Mouse (Mus musculus) lung, postnatal 0 days (tissue): ENCODE measurements around the gene Cdk4. TPM values are rescaled to one million over a fixed set of nuclear protein-coding genes. Genes with fewer than 3 reads are reported as not detected.

Experiments
- ATAC-seq: fragments of 200-750 bp; cut with Nextera tagmentation; 2 replicates; pipeline ENCODE4 v1.8.0; 2017; ENCODE audit warnings: moderate library complexity
- DNase-seq: peaks from one replicate; pipeline ENCODE4 v3.0.0-alpha.2; 2016; ENCODE audit warnings: low spot score
- H3K27ac ChIP-seq: fragments of 300-500 bp; sonication (generic); 2 replicates; pipeline ENCODE4 v1.5.1; 2014; ENCODE audit warnings: antibody characterized with exemption, mild to moderate bottlenecking, low read length, mixed read lengths
- H3K27me3 ChIP-seq: fragments of 300-500 bp; sonication (generic); replicated peaks from 2 replicates; pipeline ENCODE4 v1.6.1; 2014; ENCODE audit warnings: low read length, mixed read lengths; ENCODE audit not compliant: insufficient read depth
- H3K36me3 ChIP-seq: fragments of 300-500 bp; sonication (generic); 2 replicates; pipeline ENCODE4 v1.6.1; 2014; ENCODE audit warnings: low read length, mixed read lengths; ENCODE audit not compliant: insufficient read depth
- H3K4me1 ChIP-seq: fragments of 300-500 bp; sonication (generic); 2 replicates; pipeline ENCODE4 v1.6.1; 2014; ENCODE audit warnings: antibody characterized with exemption, low read depth, low read length, mixed read lengths; ENCODE audit not compliant: insufficient read depth
- H3K4me2 ChIP-seq: fragments of 300-500 bp; sonication (generic); replicated peaks from 2 replicates; pipeline ENCODE4 v1.6.1; 2014; ENCODE audit warnings: low read depth, mild to moderate bottlenecking, low read length, moderate library complexity, mixed read lengths
- H3K4me3 ChIP-seq: fragments of 300-500 bp; sonication (generic); 2 replicates; pipeline ENCODE4 v1.5.1; 2014; ENCODE audit warnings: low read depth, low read length
- H3K9ac ChIP-seq: fragments of 300-500 bp; sonication (generic); replicated peaks from 2 replicates; pipeline ENCODE4 v1.6.1; 2014; ENCODE audit warnings: low read depth, mild to moderate bottlenecking
- H3K9me3 ChIP-seq: fragments of 300-500 bp; sonication (generic); 2 replicates; pipeline ENCODE4 v1.6.1; 2016; ENCODE audit warnings: low read length, mixed read lengths
- CTCF ChIP-seq: IDR thresholded peaks from 2 replicates; pipeline ENCODE4 v1.5.1; 2016; ENCODE audit warnings: antibody characterized with exemption, mild to moderate bottlenecking
- EP300 ChIP-seq: IDR thresholded peaks from 2 replicates; pipeline ENCODE4 v1.6.1; 2016; ENCODE audit warnings: antibody characterized with exemption, mild to moderate bottlenecking, control low read depth
- WGBS: fragments of 180-500 bp; shearing (Covaris S2); extraction: QIAGEN DNeasy Blood & Tissue Kit; methylation state at CpG from one replicate; pipeline ENCODE4 v1.1.7; 2014; 5-methylcytosine and 5-hydroxymethylcytosine counted together
- polyA plus RNA-seq: library from polyadenylated mRNA; unstranded; fragments of >200 nt; fragmentation: Nextera tagmentation; extraction: Ambion mirVana; gene quantifications from 2 replicates; pipeline ENCODE4 v1.2.1, GENCODE M21; 2015

The Cdk4 gene
- polyA plus RNA-seq, 1 experiment from 2014 or later, result 362 TPM

DNA sequence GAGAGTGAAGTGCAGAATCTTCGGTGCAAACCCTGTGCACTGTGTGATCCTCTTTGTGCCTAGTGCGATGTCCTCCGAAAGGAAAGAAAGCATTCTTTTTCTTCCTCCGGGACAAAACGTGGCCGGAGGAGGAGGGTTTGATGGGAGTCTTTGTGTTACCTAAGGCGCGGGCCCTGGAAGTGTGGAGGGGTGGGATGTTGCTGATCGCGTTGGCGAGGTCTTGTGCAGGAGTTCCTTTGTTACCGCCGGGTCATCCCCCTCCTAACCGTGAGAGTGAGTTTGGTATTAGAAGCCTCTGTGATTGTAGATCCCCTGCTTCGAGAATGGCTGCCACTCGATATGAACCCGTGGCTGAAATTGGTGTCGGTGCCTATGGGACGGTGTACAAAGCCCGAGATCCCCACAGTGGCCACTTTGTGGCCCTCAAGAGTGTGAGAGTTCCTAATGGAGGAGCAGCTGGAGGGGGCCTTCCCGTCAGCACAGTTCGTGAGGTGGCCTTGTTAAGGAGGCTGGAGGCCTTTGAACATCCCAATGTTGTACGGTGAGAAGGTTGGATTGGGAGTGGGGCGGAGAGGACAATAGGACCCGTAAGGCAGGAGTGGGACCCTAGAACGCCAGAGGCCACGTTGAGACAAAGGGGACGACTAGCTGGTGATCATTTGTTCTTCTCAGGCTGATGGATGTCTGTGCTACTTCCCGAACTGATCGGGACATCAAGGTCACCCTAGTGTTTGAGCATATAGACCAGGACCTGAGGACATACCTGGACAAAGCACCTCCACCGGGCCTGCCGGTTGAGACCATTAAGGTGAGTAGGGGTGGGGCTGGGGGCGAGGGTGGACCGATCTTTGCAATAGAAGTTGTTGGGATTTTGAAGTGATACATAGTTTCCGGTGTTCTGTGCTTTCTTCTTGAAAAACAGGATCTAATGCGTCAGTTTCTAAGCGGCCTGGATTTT is 858 bp downstream of the Cdk4 start:
- peaks cover 3% of the 10 kb centered on the region; the same call in 1 of the 2 replicates for H3K4me1 ChIP-seq
- peak overlapping the region; percentile 82 for H3K9ac ChIP-seq
- 7% methylated on average over 37 of the region's 37 CpGs for WGBS
- H3K27ac ChIP-seq, result peak overlapping the region; percentile 77
- H3K4me3 ChIP-seq, result peak overlapping the region; percentile 62
- H3K36me3 ChIP-seq, result peaks cover 20% of the 10 kb centered on the region
- peak overlapping the region; percentile 90 for H3K4me2 ChIP-seq
- ATAC-seq, result no peak
- no peak for TF ChIP-seq EP300
- TF ChIP-seq CTCF, result no peak
- 0 out of 2 replicates have a peak, but pooled peaks cover 7% of the 10 kb centered on the region for H3K27me3 ChIP-seq
- DNase-seq, result no peak
- H3K9me3 ChIP-seq, result no peaks in the 10 kb centered on the region

DNA sequence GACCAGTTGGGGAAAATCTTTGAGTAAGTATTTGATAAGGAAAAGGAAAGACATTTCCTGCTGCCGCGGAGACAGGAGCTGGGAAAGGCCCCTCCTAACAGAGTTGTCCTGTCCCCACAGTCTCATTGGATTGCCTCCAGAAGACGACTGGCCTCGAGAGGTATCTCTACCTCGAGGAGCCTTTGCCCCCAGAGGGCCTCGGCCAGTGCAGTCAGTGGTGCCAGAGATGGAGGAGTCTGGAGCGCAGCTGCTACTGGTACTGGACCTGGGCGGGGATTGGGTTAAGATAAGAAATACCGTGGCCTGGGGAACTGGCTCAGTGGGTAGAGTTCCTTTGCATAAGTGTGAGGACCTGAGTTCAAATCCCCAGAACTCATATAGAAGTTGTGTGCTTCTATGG is 2.6 kb downstream of the Cdk4 start:
- H3K4me2 ChIP-seq, result no peak overlapping the region
- WGBS, result 66% methylated on average over 9 of the region's 9 CpGs
- ATAC-seq, result no peak
- no peak overlapping the region for H3K9ac ChIP-seq
- no peak overlapping the region for H3K4me3 ChIP-seq
- H3K9me3 ChIP-seq, result no peaks in the 10 kb centered on the region
- no peaks in the 10 kb centered on the region for H3K27me3 ChIP-seq
- no peak for DNase-seq
- peaks cover 11% of the 10 kb centered on the region; the same call in 1 of the 2 replicates for H3K4me1 ChIP-seq
- H3K27ac ChIP-seq, result no peak overlapping the region
- H3K36me3 ChIP-seq, result peaks cover 20% of the 10 kb centered on the region
- TF ChIP-seq EP300 (no peak), CTCF (no peak)

DNA sequence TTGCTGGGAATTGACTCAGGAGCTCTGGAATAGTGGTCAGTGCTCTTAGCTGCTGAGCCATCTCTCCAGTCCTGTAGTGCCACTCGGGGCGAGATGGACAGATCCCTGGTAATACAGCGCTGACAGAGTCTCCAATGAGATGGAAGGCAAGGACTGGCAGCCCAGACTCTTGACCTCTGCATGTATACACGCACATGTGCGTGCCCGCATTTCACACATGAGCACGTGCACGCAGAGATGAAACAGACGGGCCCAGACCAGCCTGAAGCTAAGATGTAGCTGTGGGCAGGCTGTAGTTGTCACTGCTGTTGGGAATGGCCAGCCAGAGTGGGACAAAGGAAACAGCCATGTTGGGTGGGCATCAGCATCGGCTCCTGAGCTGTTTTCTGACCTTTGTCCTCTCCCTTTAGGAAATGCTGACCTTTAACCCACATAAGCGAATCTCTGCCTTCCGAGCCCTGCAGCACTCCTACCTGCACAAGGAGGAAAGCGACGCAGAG is 3.2 kb downstream of the Cdk4 start:
- Histone ChIP-seq H3K27me3 (no peaks in the 10 kb centered on the region), H3K4me3 (no peak overlapping the region), H3K4me1 (peaks cover 14% of the 10 kb centered on the region; the same call in 1 of the 2 replicates), H3K9ac (no peak overlapping the region), H3K4me2 (no peak overlapping the region), H3K27ac (no peak overlapping the region), H3K36me3 (peaks cover 20% of the 10 kb centered on the region), H3K9me3 (no peaks in the 10 kb centered on the region)
- no peak for ATAC-seq
- WGBS, result 91% methylated on average over 14 of the region's 14 CpGs
- no peak for TF ChIP-seq EP300
- TF ChIP-seq CTCF, result no peak
- no peak for DNase-seq

DNA sequence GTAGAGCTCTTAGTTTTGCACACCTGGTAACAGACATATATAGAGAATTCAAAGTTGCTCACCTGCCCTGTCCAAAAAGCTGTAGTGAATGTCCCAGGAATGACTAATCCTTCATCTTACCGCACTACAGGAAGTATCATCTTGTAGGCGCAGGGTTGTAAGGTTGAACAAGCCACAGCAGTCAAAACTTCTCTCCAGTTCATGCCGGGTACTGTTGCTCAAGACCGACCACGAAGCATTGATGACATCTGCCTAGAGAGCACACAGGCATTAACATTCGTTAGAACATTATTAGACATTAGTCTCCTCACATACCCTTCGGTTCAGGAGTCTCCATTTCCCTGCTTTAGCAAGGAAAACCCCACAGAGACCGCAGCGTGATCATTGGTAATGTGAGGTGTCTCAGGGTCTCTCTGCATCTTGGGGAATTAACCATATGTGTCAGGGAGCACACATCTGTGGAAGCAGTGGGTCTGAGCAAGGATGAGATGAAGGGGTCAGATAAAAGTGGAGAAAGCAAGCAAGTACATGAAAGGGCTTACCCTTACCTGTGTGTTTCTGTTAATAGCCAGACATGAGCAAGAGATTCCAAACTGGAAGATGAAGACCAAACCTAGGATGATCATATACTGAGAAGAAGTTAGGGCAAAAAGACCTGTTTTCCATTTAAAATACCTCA is 5.2 kb downstream of the Cdk4 start:
- H3K27ac ChIP-seq, result no peak overlapping the region
- H3K27me3 ChIP-seq, result no peaks in the 10 kb centered on the region
- no peak overlapping the region for H3K4me2 ChIP-seq
- no peaks in the 10 kb centered on the region for H3K9me3 ChIP-seq
- H3K9ac ChIP-seq, result no peak overlapping the region
- DNase-seq (no peak), ATAC-seq (no peak)
- H3K4me3 ChIP-seq, result no peak overlapping the region
- TF ChIP-seq EP300 (no peak), CTCF (no peak)
- peaks cover 20% of the 10 kb centered on the region for H3K36me3 ChIP-seq
- WGBS, result 64% methylated on average over 9 of the region's 9 CpGs
- H3K4me1 ChIP-seq, result peaks cover 14% of the 10 kb centered on the region; the same call in 1 of the 2 replicates

DNA sequence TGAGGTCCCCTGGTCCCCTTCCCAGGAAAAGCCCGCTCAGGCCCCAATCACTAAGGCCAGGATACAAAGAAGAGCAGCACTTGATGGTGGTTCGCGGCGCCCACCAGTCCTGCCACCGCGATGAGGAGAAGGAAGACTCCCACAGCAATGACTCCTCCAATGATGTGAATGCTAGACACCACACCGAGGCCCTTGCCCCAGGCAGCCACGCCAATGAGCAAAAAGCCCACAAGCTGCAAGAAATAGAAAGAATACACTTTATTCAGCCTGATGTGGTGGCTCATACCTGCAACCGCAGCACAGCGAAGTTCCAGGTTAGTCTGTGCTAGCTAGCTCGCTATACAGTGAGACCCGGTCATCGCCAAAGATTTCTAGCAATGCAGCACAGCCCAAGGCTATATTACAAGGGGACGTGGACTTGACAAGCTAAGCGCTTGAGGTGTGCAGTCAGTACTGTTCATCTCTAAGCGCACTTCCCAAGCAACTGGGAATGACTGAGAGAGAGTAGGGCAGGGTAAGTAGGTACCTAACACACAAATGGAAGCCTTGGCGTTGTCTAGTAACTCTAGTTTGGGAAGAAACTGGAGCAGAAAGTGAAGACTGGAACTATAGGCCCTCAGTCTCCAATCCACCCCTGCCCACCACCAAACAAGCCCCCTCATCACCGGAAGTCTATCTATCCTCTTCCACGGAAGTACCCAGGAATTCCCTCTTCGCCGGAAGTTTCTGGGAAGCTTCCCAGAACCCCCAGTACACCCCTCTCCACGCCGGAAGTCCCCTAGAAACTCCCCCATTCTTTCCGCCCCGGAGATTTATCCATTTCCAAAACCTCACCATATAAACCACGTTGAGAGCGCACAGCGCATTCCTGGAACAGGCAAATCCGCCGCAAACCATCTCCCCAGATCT is 6.2 kb downstream of the Cdk4 start:
- WGBS, result 7% methylated on average over 30 of the region's 30 CpGs
- no peaks in the 10 kb centered on the region for H3K27me3 ChIP-seq
- peak; percentile 32 for ATAC-seq

More for the DNA sequence above, 6.2 kb downstream of the Cdk4 start:
- peak overlapping the region; percentile 83 for H3K27ac ChIP-seq
- H3K4me2 ChIP-seq, result peak overlapping the region; percentile 77
- peak overlapping the region; percentile 59 for H3K4me3 ChIP-seq
- H3K9ac ChIP-seq, result peak overlapping the region; percentile 60
- TF ChIP-seq EP300 (no peak), CTCF (no peak)
- H3K4me1 ChIP-seq, result peaks cover 11% of the 10 kb centered on the region; the same call in 1 of the 2 replicates
- DNase-seq, result no peak
- no peaks in the 10 kb centered on the region for H3K9me3 ChIP-seq
- peaks cover 20% of the 10 kb centered on the region for H3K36me3 ChIP-seq
